ENCODE assay signal across 8 mouse cellular contexts in genomic region chr11:75458169-75458568, GRCm38 (mm10). TPM values are rescaled to one million over a fixed set of nuclear protein-coding genes. Genes with fewer than 3 reads are reported as not detected.
A peak's percentile ranks its signal among the peaks of the same experiment; 100 is the strongest.
DNase-seq lines count a peak whose midpoint lies in the region; ATAC-seq and TF ChIP-seq lines count a peak whose summit lies in the region.

No protein-coding gene starts in this region.

- H3K4me2 ChIP-seq in intestine, embryonic 14.5 days (ENCODE audit: low read length), result no peak overlapping the region
- no peak overlapping the region for H3K4me2 ChIP-seq in intestine, embryonic 16.5 days (ENCODE audit: low read depth, low read length)

- H3K9me3 ChIP-seq in intestine, embryonic 14.5 days (ENCODE audit: control insufficient read depth, low read length), result no peaks in the 10 kb centered on the region
- H3K9me3 ChIP-seq in intestine, embryonic 16.5 days (ENCODE audit: control insufficient read depth, low read length), result no peaks in the 10 kb centered on the region
- no peaks in the 10 kb centered on the region for H3K9me3 ChIP-seq in E14TG2a.4 (ENCODE audit: low read length)

- H3K27me3 ChIP-seq in intestine, embryonic 14.5 days (replicated peaks; ENCODE audit: control insufficient read depth, insufficient read depth, low read length), result no peaks in the 10 kb centered on the region
- H3K27me3 ChIP-seq in intestine, embryonic 16.5 days (replicated peaks; ENCODE audit: control insufficient read depth, insufficient read depth, low read length), result no peaks in the 10 kb centered on the region
- H3K27me3 ChIP-seq in E14TG2a.4 (ENCODE audit: insufficient read depth, low read length), result peaks cover 13% of the 10 kb centered on the region

- H3K4me3 ChIP-seq in intestine, embryonic 14.5 days (ENCODE audit: low read depth, low read length), result no peak overlapping the region
- no peak overlapping the region for H3K4me3 ChIP-seq in intestine, embryonic 16.5 days (ENCODE audit: low read length)
- no peak overlapping the region for H3K4me3 ChIP-seq in E14TG2a.4 (replicated peaks; ENCODE audit: low read length)
- peak overlapping the region; percentile 6; the same call in 1 of the 2 replicates for H3K4me3 ChIP-seq in bone marrow macrophage, adult 2 months (ENCODE audit: insufficient read depth, low read length)

- H3K27ac ChIP-seq in intestine, embryonic 14.5 days (ENCODE audit: low read depth), result no peak overlapping the region
- H3K27ac ChIP-seq in intestine, embryonic 16.5 days (ENCODE audit: low read length), result no peak overlapping the region
- peak overlapping the region; percentile 100 for H3K27ac ChIP-seq in bone marrow macrophage, adult 2 months (ENCODE audit: insufficient read depth, low read depth, low read length)

- TF ChIP-seq CTCF in E14TG2a.4 (conservative IDR thresholded peaks at IDR 0.05; ENCODE audit: low read length), result peak; percentile 89
- TF ChIP-seq CTCF in bone marrow macrophage, adult 2 months (IDR thresholded peaks at IDR 0.05; ENCODE audit: low read depth, low read length), result peak; percentile 40; the same call in 1 of the 2 replicates

- 9% methylated on average over 3 of the region's 3 CpGs for WGBS in intestine, embryonic 14.5 days
- WGBS in intestine, embryonic 16.5 days, result 16% methylated on average over 3 of the region's 3 CpGs

- H3K9ac ChIP-seq in intestine, embryonic 14.5 days (ENCODE audit: low read length), result no peak overlapping the region
- no peak overlapping the region for H3K9ac ChIP-seq in intestine, embryonic 16.5 days (ENCODE audit: low read depth, low read length)

- H3K36me3 ChIP-seq in intestine, embryonic 14.5 days (ENCODE audit: control insufficient read depth, insufficient read depth, low read length), result no peaks in the 10 kb centered on the region
- no peaks in the 10 kb centered on the region for H3K36me3 ChIP-seq in intestine, embryonic 16.5 days (ENCODE audit: control insufficient read depth, insufficient read depth, low read length)
- H3K36me3 ChIP-seq in E14TG2a.4 (ENCODE audit: insufficient read depth, low read length), result 0 out of 2 replicates have a peak, but pooled peaks cover 2% of the 10 kb centered on the region

- no peak for ATAC-seq in intestine, embryonic 14.5 days (replicated peaks; ENCODE audit: low FRiP score, low TSS enrichment, low read depth)
- no peak for ATAC-seq in intestine, embryonic 16.5 days
- ATAC-seq in granulocyte monocyte progenitor cell, adult 5-6 weeks (replicated peaks; ENCODE audit: poor library complexity, severe bottlenecking), result no peak

- H3K4me1 ChIP-seq in intestine, embryonic 14.5 days (replicated peaks; ENCODE audit: control insufficient read depth, insufficient read depth, low read length), result peaks cover 31% of the 10 kb centered on the region
- peaks cover 34% of the 10 kb centered on the region for H3K4me1 ChIP-seq in intestine, embryonic 16.5 days (ENCODE audit: control insufficient read depth, insufficient read depth, low read length)
- peaks cover 74% of the 10 kb centered on the region for H3K4me1 ChIP-seq in E14TG2a.4 (replicated peaks; ENCODE audit: low read depth, low read length)
- peaks cover 56% of the 10 kb centered on the region for H3K4me1 ChIP-seq in bone marrow macrophage, adult 2 months (ENCODE audit: control insufficient read depth, insufficient read depth, low read length)

- TF ChIP-seq POLR2A in bone marrow macrophage, adult 2 months (IDR thresholded peaks at IDR 0.05; ENCODE audit: borderline replicate concordance, low read depth, low read length), result no peak

- DNase-seq in intestine, embryonic 14.5 days (ENCODE audit: low spot score), result peak; percentile 60
- DNase-seq in kidney, postnatal 14 days, result peak; percentile 45
- peak; percentile 54 for DNase-seq in skeletal muscle tissue, adult 2 months (ENCODE audit: low read depth, low spot score)
- DNase-seq in left cerebral cortex, adult 8-10 months (ENCODE audit: low spot score in 2 of 2), result no peak

RNA-seq across cellular contexts. Expression of gene Tlcd2, which starts 3.3 kb away (rescaled TPM):
- polyA plus RNA-seq in intestine, embryonic 14.5 days (2014; fragmentation: Nextera tagmentation; extraction: Ambion mirVana), result 22.4 and 23.1 TPM in 2 replicates
- polyA plus RNA-seq in intestine, embryonic 16.5 days (2015; fragmentation: Nextera tagmentation; extraction: Ambion mirVana), result 17.2 and 19.6 TPM in 2 replicates
- 3.6 and 4.3 TPM in 2 replicates for polyA plus RNA-seq in bone marrow macrophage, adult 2 months (2012; ENCODE audit: insufficient read depth, insufficient read length, missing spikeins)
- 12.1 and 30.0 TPM in 2 replicates for total RNA-seq in granulocyte monocyte progenitor cell, adult 5-6 weeks (2014; fragmentation: Nextera tagmentation)
- 14.1 and 23.2 TPM in 2 replicates for total RNA-seq in granulocyte monocyte progenitor cell, adult 5-6 weeks (2017)
- total RNA-seq in left cerebral cortex, adult 8-10 months (2022), result under 1 TPM; 0.62 to 0.99 (median 0.82) TPM

RNA-seq across cellular contexts. Expression of gene Wdr81, which starts 3.7 kb away (rescaled TPM):
- polyA plus RNA-seq in intestine, embryonic 14.5 days (2014; fragmentation: Nextera tagmentation; extraction: Ambion mirVana), result 4.7 and 5.9 TPM in 2 replicates
- 6.9 and 9.8 TPM in 2 replicates for polyA plus RNA-seq in intestine, embryonic 16.5 days (2015; fragmentation: Nextera tagmentation; extraction: Ambion mirVana)
- polyA plus RNA-seq in bone marrow macrophage, adult 2 months (2012; ENCODE audit: insufficient read depth, insufficient read length, missing spikeins), result 41.1 and 46.6 TPM in 2 replicates
- total RNA-seq in granulocyte monocyte progenitor cell, adult 5-6 weeks (2014; fragmentation: Nextera tagmentation), result 10.2 and 15.6 TPM in 2 replicates
- 4.4 and 5.1 TPM in 2 replicates for total RNA-seq in granulocyte monocyte progenitor cell, adult 5-6 weeks (2017)
- 10 to 100 TPM; 20.2 to 22.5 (median 22.0) TPM for total RNA-seq in left cerebral cortex, adult 8-10 months (2022)

RNA-seq across cellular contexts. Expression of gene Serpinf2, which starts 18.8 kb away (rescaled TPM):
- 6.8 and 8.4 TPM in 2 replicates for polyA plus RNA-seq in intestine, embryonic 14.5 days (2014; fragmentation: Nextera tagmentation; extraction: Ambion mirVana)
- 23.2 and 32.8 TPM in 2 replicates for polyA plus RNA-seq in intestine, embryonic 16.5 days (2015; fragmentation: Nextera tagmentation; extraction: Ambion mirVana)
- polyA plus RNA-seq in bone marrow macrophage, adult 2 months (2012; ENCODE audit: insufficient read depth, insufficient read length, missing spikeins), result not detected in 2 replicates
- not detected in 2 replicates for total RNA-seq in granulocyte monocyte progenitor cell, adult 5-6 weeks (2014; fragmentation: Nextera tagmentation)
- not detected in 2 replicates for total RNA-seq in granulocyte monocyte progenitor cell, adult 5-6 weeks (2017)
- under 1 TPM in 3 of 4 experiments, not detected in 1; 0.27 to 0.84 (median 0.43) TPM for total RNA-seq in left cerebral cortex, adult 8-10 months (2022)

RNA-seq across cellular contexts. Expression of gene Prpf8, which starts 28.4 kb away (rescaled TPM):
- polyA plus RNA-seq in intestine, embryonic 14.5 days (2014; fragmentation: Nextera tagmentation; extraction: Ambion mirVana), result 86.9 and 88.7 TPM in 2 replicates
- 34.8 and 36.3 TPM in 2 replicates for polyA plus RNA-seq in intestine, embryonic 16.5 days (2015; fragmentation: Nextera tagmentation; extraction: Ambion mirVana)
- 51.0 and 65.7 TPM in 2 replicates for polyA plus RNA-seq in bone marrow macrophage, adult 2 months (2012; ENCODE audit: insufficient read depth, insufficient read length, missing spikeins)
- total RNA-seq in granulocyte monocyte progenitor cell, adult 5-6 weeks (2014; fragmentation: Nextera tagmentation), result 154 and 174 TPM in 2 replicates
- total RNA-seq in granulocyte monocyte progenitor cell, adult 5-6 weeks (2017), result 115 and 127 TPM in 2 replicates
- 100 to 1,000 TPM; 138 to 159 (median 149) TPM for total RNA-seq in left cerebral cortex, adult 8-10 months (2022)

RNA-seq across cellular contexts. Expression of gene Serpinf1, which starts 35.7 kb away (rescaled TPM):
- 42.0 and 47.1 TPM in 2 replicates for polyA plus RNA-seq in intestine, embryonic 14.5 days (2014; fragmentation: Nextera tagmentation; extraction: Ambion mirVana)
- 32.4 and 38.7 TPM in 2 replicates for polyA plus RNA-seq in intestine, embryonic 16.5 days (2015; fragmentation: Nextera tagmentation; extraction: Ambion mirVana)
- 8.6 and 9.9 TPM in 2 replicates for polyA plus RNA-seq in bone marrow macrophage, adult 2 months (2012; ENCODE audit: insufficient read depth, insufficient read length, missing spikeins)
- total RNA-seq in granulocyte monocyte progenitor cell, adult 5-6 weeks (2014; fragmentation: Nextera tagmentation), result 117 and 157 TPM in 2 replicates
- 77.7 and 84.8 TPM in 2 replicates for total RNA-seq in granulocyte monocyte progenitor cell, adult 5-6 weeks (2017)
- 10 to 100 TPM in 2 of 4 experiments, 1 to 10 TPM in 2; 8.5 to 17.8 (median 11.3) TPM for total RNA-seq in left cerebral cortex, adult 8-10 months (2022)

Comparison
In these comparisons a context has a peak if more than half of its experiments do, and no peak if none do; other contexts are left out.
1. DNase-seq: peak in intestine, embryonic 14.5 days (single experiment), kidney, postnatal 14 days (single experiment) and skeletal muscle tissue, adult 2 months (single experiment); none in left cerebral cortex, adult 8-10 months (0 of 2).